Mouse (Mus musculus): Measurements from ENCODE around the gene Slc22a5. TPM values are rescaled to one million over a fixed set of nuclear protein-coding genes. Genes with fewer than 3 reads are reported as not detected.

Slc22a5 gene
- polyA plus RNA-seq, 1 experiment from 2014 or later = 8.8 TPM

DNA sequence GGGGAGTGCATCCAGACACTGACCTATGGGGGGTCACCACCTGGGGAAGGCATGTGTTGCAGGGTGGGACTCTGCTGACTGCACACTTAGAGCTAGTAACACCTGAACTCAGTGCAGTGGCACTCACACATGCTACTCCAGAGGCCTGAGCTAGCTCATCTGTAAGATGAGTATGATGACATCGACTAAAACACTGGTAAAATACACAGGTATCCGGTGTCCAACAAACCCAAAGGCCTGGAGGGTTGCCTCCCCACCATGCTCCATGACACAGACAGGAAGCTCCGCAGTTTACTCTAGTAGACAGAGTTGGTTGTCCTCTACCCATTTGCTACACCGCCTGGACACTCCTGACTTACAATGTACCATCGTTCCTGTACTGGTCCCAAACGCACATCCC lies 71.9 kb downstream of the Slc22a5 start:
- Histone ChIP-seq H3K9ac (replicated peaks; ENCODE audit: low read length) (no peak overlapping the region), H3K4me1 (ENCODE audit: control insufficient read depth, insufficient read depth, low read length) (no peaks in the 10 kb centered on the region), H3K4me3 (replicated peaks; ENCODE audit: low read depth, low read length) (no peak overlapping the region), H3K9me3 (ENCODE audit: control insufficient read depth, low read length) (no peaks in the 10 kb centered on the region), H3K27ac (replicated peaks; ENCODE audit: low read depth, low read length) (no peak overlapping the region), H3K27me3 (ENCODE audit: control insufficient read depth, insufficient read depth, low read length) (no peaks in the 10 kb centered on the region), H3K4me2 (ENCODE audit: low read length) (no peak overlapping the region), H3K36me3 (ENCODE audit: control insufficient read depth, insufficient read depth, low read length) (no peaks in the 10 kb centered on the region)
- 91% methylated on average over 6 of the region's 6 CpGs for WGBS
- ATAC-seq (ENCODE audit: low FRiP score, low TSS enrichment) = no peak
- DNase-seq = no peak

- no peaks in the 10 kb centered on the region for H3K36me3 ChIP-seq (ENCODE audit: control insufficient read depth, insufficient read depth, low read length)
- no peaks in the 10 kb centered on the region for H3K27me3 ChIP-seq (ENCODE audit: control insufficient read depth, insufficient read depth, low read length)
- H3K27ac ChIP-seq (replicated peaks; ENCODE audit: low read depth, low read length) = no peak overlapping the region
- H3K4me1 ChIP-seq (ENCODE audit: control insufficient read depth, insufficient read depth, low read length) = no peaks in the 10 kb centered on the region
- DNase-seq (no peak), ATAC-seq (ENCODE audit: low FRiP score, low TSS enrichment) (no peak)
- WGBS = 65% methylated on average over 6 of the region's 6 CpGs
- H3K9ac ChIP-seq (replicated peaks; ENCODE audit: low read length) = no peak overlapping the region
- no peak overlapping the region for H3K4me2 ChIP-seq (ENCODE audit: low read length)
- H3K9me3 ChIP-seq (ENCODE audit: control insufficient read depth, low read length) = no peaks in the 10 kb centered on the region
- no peak overlapping the region for H3K4me3 ChIP-seq (replicated peaks; ENCODE audit: low read depth, low read length)
Observed at GRCm38 (mm10) chr11:53818794-53819193, 72.7 kb downstream of the Slc22a5 start.

- Histone ChIP-seq H3K9ac (replicated peaks; ENCODE audit: low read length) (no peak overlapping the region), H3K4me3 (replicated peaks; ENCODE audit: low read depth, low read length) (no peak overlapping the region), H3K4me1 (ENCODE audit: control insufficient read depth, insufficient read depth, low read length) (no peaks in the 10 kb centered on the region), H3K27me3 (ENCODE audit: control insufficient read depth, insufficient read depth, low read length) (no peaks in the 10 kb centered on the region), H3K4me2 (ENCODE audit: low read length) (no peak overlapping the region), H3K36me3 (ENCODE audit: control insufficient read depth, insufficient read depth, low read length) (no peaks in the 10 kb centered on the region), H3K27ac (replicated peaks; ENCODE audit: low read depth, low read length) (no peak overlapping the region), H3K9me3 (ENCODE audit: control insufficient read depth, low read length) (no peaks in the 10 kb centered on the region)
- DNase-seq = no peak
- WGBS = 90% methylated on average over 5 of the region's 5 CpGs
- ATAC-seq (ENCODE audit: low FRiP score, low TSS enrichment) = no peak
Observed at GRCm38 (mm10) chr11:53816841-53817375, 74.6 kb downstream of the Slc22a5 start.

DNA sequence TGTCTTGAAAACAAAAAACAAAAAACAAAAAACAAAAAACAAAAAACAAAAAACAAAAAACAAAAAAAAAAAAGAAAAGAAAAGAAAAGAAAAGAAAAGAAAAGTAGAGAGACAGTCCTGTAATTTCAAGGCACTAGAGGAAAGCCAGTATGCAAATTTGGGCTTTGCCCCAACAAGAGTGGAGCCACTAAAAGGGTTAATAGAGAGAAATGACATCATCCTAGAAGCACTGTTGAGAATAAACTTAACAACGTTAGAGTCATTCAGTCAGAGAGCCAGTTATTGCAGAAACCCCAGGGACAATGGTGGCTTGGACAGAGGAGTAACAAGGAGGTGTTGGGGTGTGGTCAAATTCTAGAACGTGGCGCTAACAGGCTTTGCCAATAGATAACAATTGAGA lies 76.7 kb downstream of the Slc22a5 start:
- Histone ChIP-seq H3K9me3 (ENCODE audit: control insufficient read depth, low read length) (no peaks in the 10 kb centered on the region), H3K36me3 (ENCODE audit: control insufficient read depth, insufficient read depth, low read length) (no peaks in the 10 kb centered on the region), H3K27me3 (ENCODE audit: control insufficient read depth, insufficient read depth, low read length) (no peaks in the 10 kb centered on the region), H3K4me2 (ENCODE audit: low read length) (no peak overlapping the region), H3K4me3 (replicated peaks; ENCODE audit: low read depth, low read length) (no peak overlapping the region), H3K9ac (replicated peaks; ENCODE audit: low read length) (no peak overlapping the region), H3K4me1 (ENCODE audit: control insufficient read depth, insufficient read depth, low read length) (no peaks in the 10 kb centered on the region), H3K27ac (replicated peaks; ENCODE audit: low read depth, low read length) (no peak overlapping the region)
- WGBS = 71% methylated on average over 3 of the region's 3 CpGs
- DNase-seq = no peak
- ATAC-seq (ENCODE audit: low FRiP score, low TSS enrichment) = no peak

Other genes starting within 250 kb of the Slc22a5 start
- gene Rad50, start 184.3 kb downstream of the Slc22a5 start, polyA plus RNA-seq (2014; fragmentation: Nextera tagmentation; extraction: Ambion mirVana) = 9.1 and 11.2 TPM in 2 replicates
- gene Il5, start 170.9 kb downstream of the Slc22a5 start, polyA plus RNA-seq (2014; fragmentation: Nextera tagmentation; extraction: Ambion mirVana) = not detected in 2 replicates
- gene Irf1, start 121.6 kb downstream of the Slc22a5 start, polyA plus RNA-seq (2014; fragmentation: Nextera tagmentation; extraction: Ambion mirVana) = 1.3 and 3.5 TPM in 2 replicates
- gene Gm17334, start 118.5 kb downstream of the Slc22a5 start, polyA plus RNA-seq (2014; fragmentation: Nextera tagmentation; extraction: Ambion mirVana) = 0.24 TPM in 1 of 2 replicates, not detected in the other
- gene Gm12216, start 32.4 kb downstream of the Slc22a5 start, polyA plus RNA-seq (2014; fragmentation: Nextera tagmentation; extraction: Ambion mirVana) = 0.26 and 0.57 TPM in 2 replicates
- gene Slc22a21, start 88.7 kb upstream of the Slc22a5 start, polyA plus RNA-seq (2014; fragmentation: Nextera tagmentation; extraction: Ambion mirVana) = 2.3 and 2.4 TPM in 2 replicates
- 2.5 TPM in 2 replicates for gene Slc22a4, start 136.4 kb upstream of the Slc22a5 start, polyA plus RNA-seq (2014; fragmentation: Nextera tagmentation; extraction: Ambion mirVana)
- gene Pdlim4, start 177.4 kb upstream of the Slc22a5 start, polyA plus RNA-seq (2014; fragmentation: Nextera tagmentation; extraction: Ambion mirVana) = 21.4 and 25.0 TPM in 2 replicates
- gene P4ha2, start 208.4 kb upstream of the Slc22a5 start, polyA plus RNA-seq (2014; fragmentation: Nextera tagmentation; extraction: Ambion mirVana) = 6.5 and 10.5 TPM in 2 replicates

Data from midbrain, embryonic 14.5 days (tissue).